Mouse (Mus musculus) intestine, postnatal 0 days (tissue): ENCODE data around the gene Fgd2. TPM values are rescaled to one million over a fixed set of nuclear protein-coding genes. Genes with fewer than 3 reads are reported as not detected.
"Not testable (repeated sequence)": the region's sequence is repeated elsewhere in the genome, so short reads cannot be mapped to it uniquely, and the experiment has no call there.

Experiments used
- ATAC-seq: fragments of 200-750 bp; cut with Nextera tagmentation; 2 replicates; pipeline ENCODE4 v1.8.0; 2017; ENCODE audit warnings: mild to moderate bottlenecking, moderate TSS enrichment, moderate library complexity
- H3K27ac ChIP-seq: fragments of 300-500 bp; sonication (generic); 2 replicates; pipeline ENCODE4 v1.5.1; 2014; ENCODE audit warnings: mild to moderate bottlenecking, low read depth, low read length, moderate library complexity
- H3K27me3 ChIP-seq: fragments of 300-500 bp; sonication (generic); replicated peaks from 2 replicates; pipeline ENCODE4 v1.6.1; 2014; ENCODE audit warnings: low read length, mixed read lengths; ENCODE audit not compliant: control insufficient read depth, insufficient read depth
- H3K36me3 ChIP-seq: fragments of 300-500 bp; sonication (generic); 2 replicates; pipeline ENCODE4 v1.6.1; 2014; ENCODE audit warnings: mild to moderate bottlenecking, moderate library complexity; ENCODE audit not compliant: control insufficient read depth, insufficient read depth
- H3K4me1 ChIP-seq: fragments of 300-500 bp; sonication (generic); replicated peaks from 2 replicates; pipeline ENCODE4 v1.6.1; 2014; ENCODE audit warnings: antibody characterized with exemption, low read length, mixed read lengths; ENCODE audit not compliant: control insufficient read depth, insufficient read depth
- H3K4me2 ChIP-seq: fragments of 300-500 bp; sonication (generic); replicated peaks from 2 replicates; pipeline ENCODE4 v1.6.1; 2014; ENCODE audit warnings: low read depth, mild to moderate bottlenecking, moderate library complexity
- H3K4me3 ChIP-seq: fragments of 300-500 bp; sonication (generic); 2 replicates; pipeline ENCODE4 v1.5.1; 2014; ENCODE audit warnings: low read depth, low read length
- H3K9ac ChIP-seq: fragments of 300-500 bp; sonication (generic); 2 replicates; pipeline ENCODE4 v1.6.1; 2014; ENCODE audit warnings: mild to moderate bottlenecking, low read depth, low read length
- H3K9me3 ChIP-seq: fragments of 300-500 bp; sonication (generic); 2 replicates; pipeline ENCODE4 v1.6.1; 2016; ENCODE audit warnings: mixed run types; ENCODE audit not compliant: control insufficient read depth
- CTCF ChIP-seq: sonication (generic); IDR thresholded peaks from 2 replicates; pipeline ENCODE4 v1.5.1; 2016; ENCODE audit warnings: low read depth, mild to moderate bottlenecking, control low read depth, antibody characterized with exemption, moderate library complexity
- WGBS: fragments of 180-500 bp; shearing (Covaris S2); extraction: QIAGEN DNeasy Blood & Tissue Kit; methylation state at CpG from one replicate; pipeline ENCODE4 v1.1.7; 2014; 5-methylcytosine and 5-hydroxymethylcytosine counted together
- polyA plus RNA-seq: library from polyadenylated mRNA; unstranded; fragments of >200 nt; fragmentation: Nextera tagmentation; extraction: Ambion mirVana; gene quantifications from 2 replicates; pipeline ENCODE4 v1.2.1, GENCODE M21; 2015

Fgd2 gene
- 4.9 and 6.0 TPM in 2 replicates for polyA plus RNA-seq

DNA sequence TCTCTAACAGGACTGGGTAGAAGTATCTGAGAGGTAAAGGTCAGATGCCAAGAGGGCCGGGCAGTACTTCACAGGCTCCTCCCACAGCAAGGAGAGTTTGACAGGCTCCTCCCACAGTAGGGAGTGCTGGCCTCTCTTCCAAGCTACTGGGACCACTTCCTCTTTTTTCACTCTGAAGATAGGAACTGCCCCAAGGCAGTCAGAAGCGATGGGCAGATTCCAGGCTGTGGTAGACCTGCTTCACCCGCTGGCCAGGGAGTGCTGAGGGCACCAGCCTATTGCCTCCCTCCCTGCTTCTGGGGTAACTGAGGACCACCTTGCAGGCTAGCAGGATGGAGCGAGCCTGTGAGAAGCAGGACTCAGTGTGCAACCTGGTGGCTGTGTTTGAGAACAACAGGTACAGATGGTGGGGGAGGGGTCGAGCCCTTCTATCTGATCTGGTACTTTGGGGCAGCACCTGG lies at the start of gene Fgd2:
Gene Fgd2 (plus strand): TSS at position 154 of the 461 bp plus-strand sequence.
- Histone ChIP-seq H3K27ac (no peak within 1 kb of the TSS), H3K4me2 (no peak within 1 kb of the TSS), H3K9me3 (no peaks in the 10 kb centered on the region), H3K36me3 (no peaks in the 10 kb centered on the region), H3K4me1 (peaks cover 2% of the 10 kb centered on the region; the same call in 1 of the 2 replicates), H3K9ac (no peak within 1 kb of the TSS), H3K27me3 (no peaks in the 10 kb centered on the region), H3K4me3 (no peak within 1 kb of the TSS)
- 17% methylated on average over 5 of the region's 5 CpGs for WGBS
- no peak for ATAC-seq
- peak; percentile 35 for TF ChIP-seq CTCF

DNA sequence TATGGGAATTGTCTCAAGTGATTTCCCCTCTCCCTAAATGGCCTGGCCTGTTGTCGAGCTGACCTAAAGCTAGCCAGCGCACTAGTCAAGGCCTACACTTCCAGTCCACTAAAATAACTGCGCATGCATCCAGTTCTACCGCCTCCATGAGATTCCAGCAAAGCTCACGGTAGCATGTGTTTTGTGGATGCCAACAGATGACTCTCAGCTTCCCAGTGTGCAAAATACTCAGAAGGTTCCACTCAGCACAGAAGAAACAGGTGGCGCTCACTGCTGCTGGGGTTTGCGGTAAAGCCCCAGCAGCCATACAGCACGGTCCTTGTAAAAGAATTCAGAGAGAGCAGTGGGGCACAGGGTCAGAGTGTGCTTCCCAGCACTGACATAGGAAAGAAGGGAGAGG lies 49.1 kb upstream of the Fgd2 start:
- H3K27me3 ChIP-seq, result no peaks in the 10 kb centered on the region
- H3K9me3 ChIP-seq, result no peaks in the 10 kb centered on the region
- WGBS, result 88% methylated on average over 8 of the region's 8 CpGs
- no peak overlapping the region for H3K9ac ChIP-seq
- ATAC-seq, result no peak
- H3K4me1 ChIP-seq, result no peaks in the 10 kb centered on the region
- no peaks in the 10 kb centered on the region for H3K36me3 ChIP-seq
- no peak overlapping the region for H3K27ac ChIP-seq
- H3K4me3 ChIP-seq, result no peak overlapping the region
- H3K4me2 ChIP-seq, result no peak overlapping the region
- TF ChIP-seq CTCF, result no peak

DNA sequence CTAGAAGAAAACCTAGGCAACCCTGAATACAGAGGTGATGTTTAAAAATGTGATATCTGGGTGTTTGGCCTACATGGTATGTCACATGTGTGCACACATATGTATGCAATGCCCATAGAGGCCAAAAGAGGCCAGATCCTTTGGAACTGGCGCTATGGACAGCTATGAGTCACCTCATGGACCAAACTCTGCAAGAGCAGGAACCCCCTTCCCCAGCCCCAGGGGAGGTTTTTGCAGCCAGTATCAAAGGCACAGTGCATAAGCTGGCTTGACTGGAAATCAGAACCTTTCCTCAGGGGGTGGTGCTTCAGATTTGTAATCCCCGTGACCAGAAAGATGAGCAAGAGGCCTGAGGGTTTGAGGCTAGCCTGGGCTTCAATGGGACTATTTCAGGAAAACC lies 48.6 kb upstream of the Fgd2 start:
- no peak overlapping the region for H3K4me3 ChIP-seq
- no peaks in the 10 kb centered on the region for H3K36me3 ChIP-seq
- no peaks in the 10 kb centered on the region for H3K27me3 ChIP-seq
- no peak for TF ChIP-seq CTCF
- WGBS, result 89% methylated on average over 2 of the region's 2 CpGs
- H3K9ac ChIP-seq, result no peak overlapping the region
- H3K9me3 ChIP-seq, result no peaks in the 10 kb centered on the region
- no peak overlapping the region for H3K27ac ChIP-seq
- no peaks in the 10 kb centered on the region for H3K4me1 ChIP-seq
- no peak for ATAC-seq
- no peak overlapping the region for H3K4me2 ChIP-seq

DNA sequence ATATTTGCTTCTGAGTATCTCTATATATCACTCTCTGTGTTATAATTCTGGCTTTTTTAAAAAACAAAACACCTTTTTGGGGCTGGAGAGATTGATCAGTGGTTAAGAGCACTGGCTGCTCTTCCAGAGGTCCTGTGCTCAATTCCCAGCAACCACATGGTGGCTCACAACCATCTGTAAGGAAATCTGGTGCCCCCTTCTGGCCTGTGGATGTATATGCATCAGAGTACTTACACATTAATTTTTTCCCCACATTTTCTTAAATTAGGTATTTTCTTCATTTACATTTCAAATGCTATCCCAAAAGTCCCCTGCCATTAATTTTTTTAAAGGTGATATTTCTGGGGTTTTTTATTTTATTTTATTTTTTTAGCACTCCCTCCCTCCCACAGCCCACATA lies 47.4 kb upstream of the Fgd2 start:
- no peak overlapping the region for H3K27ac ChIP-seq
- no peak overlapping the region for H3K9ac ChIP-seq
- no peak overlapping the region for H3K4me3 ChIP-seq
- ATAC-seq, result no peak
- H3K27me3 ChIP-seq, result no peaks in the 10 kb centered on the region
- no peak overlapping the region for H3K4me2 ChIP-seq
- H3K4me1 ChIP-seq, result no peaks in the 10 kb centered on the region
- peak; percentile 43 for TF ChIP-seq CTCF
- no peaks in the 10 kb centered on the region for H3K9me3 ChIP-seq
- no peaks in the 10 kb centered on the region for H3K36me3 ChIP-seq

DNA sequence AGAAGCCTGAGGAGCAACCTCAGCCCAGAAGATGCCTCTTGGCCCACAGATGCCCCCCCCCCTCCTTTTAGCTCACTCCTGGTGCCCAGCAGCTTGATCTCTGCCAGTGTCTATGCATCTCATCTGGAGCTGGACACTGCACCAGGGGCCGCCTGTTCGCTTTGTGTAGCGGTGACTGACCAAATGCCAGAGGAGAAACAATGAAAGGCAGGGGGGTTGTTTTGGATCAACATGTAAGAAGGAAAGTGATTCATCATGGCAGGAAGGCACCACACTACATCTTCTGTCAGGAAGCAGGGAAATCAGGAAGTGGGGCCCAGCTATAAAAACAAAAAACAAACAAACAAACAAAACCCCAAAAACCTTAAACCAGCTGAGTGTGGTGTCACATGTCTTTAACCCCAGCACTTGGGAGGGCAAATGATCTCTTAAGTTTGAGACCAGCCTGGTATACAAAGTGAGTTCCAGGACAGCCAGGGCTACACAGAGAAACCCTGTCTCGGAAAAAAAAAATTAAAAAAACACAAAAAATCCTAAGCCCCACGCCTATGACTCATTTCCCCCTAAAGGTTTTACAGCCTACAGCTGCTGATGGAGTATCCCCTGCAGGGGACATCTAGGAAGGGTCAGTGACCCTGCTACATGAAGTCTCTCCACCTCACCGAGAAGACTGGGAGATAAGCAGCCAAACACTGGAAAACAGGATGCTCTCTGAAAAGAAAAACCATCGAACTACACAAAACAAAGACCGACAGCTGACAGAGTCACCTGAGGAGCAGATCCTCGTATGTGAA lies 44.8 kb upstream of the Fgd2 start:
- no peak overlapping the region for H3K4me3 ChIP-seq
- no peak for ATAC-seq
- no peaks in the 10 kb centered on the region for H3K4me1 ChIP-seq
- no peak overlapping the region for H3K27ac ChIP-seq
- no peaks in the 10 kb centered on the region for H3K36me3 ChIP-seq
- no peak overlapping the region for H3K4me2 ChIP-seq
- H3K9me3 ChIP-seq, result no peaks in the 10 kb centered on the region
- no peaks in the 10 kb centered on the region for H3K27me3 ChIP-seq
- 52% methylated on average over 9 of the region's 9 CpGs for WGBS
- no peak overlapping the region for H3K9ac ChIP-seq
- TF ChIP-seq CTCF, result no peak

DNA sequence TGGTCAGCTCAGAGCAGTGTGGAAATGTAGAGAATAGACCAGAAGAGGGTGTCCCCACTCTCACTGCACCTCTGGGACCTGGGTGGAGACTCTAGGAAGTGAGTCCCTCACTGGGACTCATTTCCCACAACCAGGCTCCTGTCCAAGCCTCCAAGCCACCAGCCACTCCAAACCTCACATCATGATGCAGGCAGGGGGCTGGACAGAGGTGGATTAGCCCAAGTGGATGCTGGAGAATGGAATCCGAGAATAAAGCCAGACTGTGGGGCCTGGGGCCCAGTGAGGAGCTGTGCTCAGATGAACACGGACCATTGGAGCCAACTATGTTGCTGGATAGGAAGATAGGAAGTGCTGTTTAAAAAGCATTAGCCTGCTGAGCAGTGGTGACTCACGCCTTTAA lies 43.8 kb upstream of the Fgd2 start:
- Histone ChIP-seq H3K9me3 (no peaks in the 10 kb centered on the region), H3K27me3 (no peaks in the 10 kb centered on the region), H3K4me3 (no peak overlapping the region), H3K4me2 (no peak overlapping the region), H3K9ac (no peak overlapping the region), H3K36me3 (no peaks in the 10 kb centered on the region), H3K27ac (no peak overlapping the region), H3K4me1 (no peaks in the 10 kb centered on the region)
- no peak for ATAC-seq
- WGBS, result 68% methylated on average over 3 of the region's 3 CpGs
- no peak for TF ChIP-seq CTCF

DNA sequence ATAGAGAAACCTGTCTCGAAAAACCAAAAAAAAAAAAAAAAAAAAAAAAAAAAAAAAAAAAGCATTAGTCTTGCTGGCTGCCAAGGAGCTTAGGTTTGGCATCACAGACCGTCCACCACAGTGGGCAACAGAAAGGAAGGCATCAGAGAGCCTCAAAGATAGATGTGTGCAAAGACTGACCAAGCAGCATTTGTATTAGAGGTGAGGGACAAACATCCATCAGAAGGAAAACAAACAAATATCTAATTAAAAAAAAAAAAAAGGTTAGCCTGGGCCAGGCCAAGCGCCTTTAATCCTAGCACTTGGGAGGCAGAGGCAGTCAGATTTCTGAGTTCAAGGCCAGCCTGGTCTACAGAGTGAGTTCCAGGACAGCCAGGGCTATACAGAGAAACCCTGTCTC lies 43.3 kb upstream of the Fgd2 start, which contains the start of gene Pi16:
Gene Pi16 (plus strand): TSS at position 301 of the 400 bp plus-strand sequence.
- not testable (repeated sequence) for H3K9ac ChIP-seq, ATAC-seq, H3K27me3 ChIP-seq, H3K27ac ChIP-seq, H3K4me1 ChIP-seq, H3K9me3 ChIP-seq, H3K4me3 ChIP-seq, H3K4me2 ChIP-seq, H3K36me3 ChIP-seq
- 89% methylated on average over 3 of the region's 3 CpGs for WGBS
